Mouse (Mus musculus) large intestine, adult 2 months (tissue): ENCODE measurements around the gene Nat10. TPM values are rescaled to one million over a fixed set of nuclear protein-coding genes. Genes with fewer than 3 reads are reported as not detected.

Experiments used
- DNase-seq: peaks from one replicate; pipeline ENCODE4 v3.0.0-alpha.2; 2012; ENCODE audit warnings: low read depth, low spot score
- WGBS: fragments of 180-500 bp; shearing (Covaris S2); methylation state at CpG from one replicate; pipeline ENCODE4 v1.1.7; 2018; 5-methylcytosine and 5-hydroxymethylcytosine counted together
- polyA plus RNA-seq: library from polyadenylated mRNA; depleted of rRNA; stranded (reverse); fragments of >200 nt; gene quantifications from 2 replicates; pipeline ENCODE4 v1.2.3, GENCODE M21; 2012

The Nat10 gene
- polyA plus RNA-seq, 1 experiment: 19.6 TPM

GRCm38 (mm10) chr2:103747891-103748290 is 13.2 kb downstream of the Nat10 start:
- 77% methylated on average over 9 of the region's 9 CpGs for WGBS
- DNase-seq: no peak

GRCm38 (mm10) chr2:103746761-103747160 is 14.3 kb downstream of the Nat10 start:
- no peak for DNase-seq
- WGBS: 91% methylated on average over 2 of the region's 2 CpGs

DNA sequence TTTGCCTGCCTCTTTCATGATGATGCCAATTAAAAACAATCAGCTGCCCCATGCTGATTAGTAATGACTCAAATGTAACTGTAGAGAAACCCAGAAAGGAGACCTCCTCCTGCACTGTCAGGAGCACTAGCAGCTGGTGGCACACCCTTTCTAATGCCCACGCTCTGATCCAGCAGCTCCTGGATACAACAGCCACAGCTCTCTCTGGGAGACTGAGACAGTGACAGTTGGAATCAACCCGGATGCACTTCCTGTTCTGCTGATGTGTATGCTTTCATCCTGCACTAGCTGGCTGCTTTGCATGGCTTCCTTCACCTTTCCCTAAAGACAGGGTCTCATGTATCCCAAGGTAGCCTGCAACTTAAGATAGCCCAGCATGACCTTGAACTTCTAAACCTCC is 15.0 kb downstream of the Nat10 start:
- DNase-seq: no peak
- 68% methylated on average over 2 of the region's 2 CpGs for WGBS

GRCm38 (mm10) chr2:103745481-103745880 is 15.6 kb downstream of the Nat10 start:
- 76% methylated on average over 5 of the region's 5 CpGs for WGBS
- DNase-seq: no peak

DNA sequence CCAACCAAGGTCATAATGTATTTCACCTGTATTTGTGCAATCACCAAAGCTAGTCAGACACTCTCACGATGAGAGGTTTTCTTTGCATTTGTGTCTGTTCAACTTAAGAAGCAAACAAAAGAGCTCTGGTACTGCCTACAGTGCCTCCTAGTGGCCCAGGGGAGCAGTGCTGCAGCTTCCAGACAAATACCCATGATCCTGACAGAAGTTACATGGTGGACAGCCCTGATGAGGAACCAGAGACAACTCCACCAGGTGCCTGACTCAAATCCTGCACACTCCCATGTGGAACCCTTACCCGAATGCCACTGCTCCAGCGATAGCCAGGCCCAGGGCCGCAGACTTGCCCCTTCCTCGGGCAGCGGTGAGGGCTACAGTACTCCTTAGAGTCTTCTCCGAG is 17.1 kb downstream of the Nat10 start:
- no peak for DNase-seq
- WGBS: 81% methylated on average over 7 of the region's 7 CpGs

- no peak for DNase-seq
- 90% methylated on average over 2 of the region's 2 CpGs for WGBS
Measured at GRCm38 (mm10) chr2:103743536-103743935, 17.5 kb downstream of the Nat10 start.

GRCm38 (mm10) chr2:103742821-103743220 is 18.2 kb downstream of the Nat10 start:
- 95% methylated on average over 6 of the region's 6 CpGs for WGBS
- DNase-seq: no peak

- 90% methylated on average over 6 of the region's 6 CpGs for WGBS
- no peak for DNase-seq
Measured at GRCm38 (mm10) chr2:103731423-103731822, 29.6 kb downstream of the Nat10 start.

DNA sequence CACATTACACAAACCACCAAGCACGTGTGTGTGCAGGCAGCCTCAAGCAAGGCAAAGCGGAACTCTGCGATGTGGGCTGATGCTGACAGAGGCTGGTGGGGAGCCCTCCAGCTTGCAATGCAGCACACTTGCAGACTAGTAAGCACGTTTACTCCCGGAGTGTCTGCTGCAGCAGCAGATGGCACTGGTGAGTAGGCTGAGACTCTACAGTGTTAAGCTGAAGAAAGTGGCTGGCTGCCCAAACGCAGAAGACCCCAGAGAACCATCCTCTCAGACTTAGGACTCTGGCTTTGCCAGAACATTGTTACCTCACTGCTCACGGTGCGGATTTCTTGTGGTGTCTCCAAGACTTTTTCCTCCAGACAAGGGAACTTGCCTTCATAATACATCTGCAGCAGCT is 30.1 kb downstream of the Nat10 start:
- 86% methylated on average over 8 of the region's 8 CpGs for WGBS
- no peak for DNase-seq

- no peak for DNase-seq
- 43% methylated on average over 12 of the region's 12 CpGs for WGBS
Measured at GRCm38 (mm10) chr2:103728027-103728540, 33.0 kb downstream of the Nat10 start.

DNA sequence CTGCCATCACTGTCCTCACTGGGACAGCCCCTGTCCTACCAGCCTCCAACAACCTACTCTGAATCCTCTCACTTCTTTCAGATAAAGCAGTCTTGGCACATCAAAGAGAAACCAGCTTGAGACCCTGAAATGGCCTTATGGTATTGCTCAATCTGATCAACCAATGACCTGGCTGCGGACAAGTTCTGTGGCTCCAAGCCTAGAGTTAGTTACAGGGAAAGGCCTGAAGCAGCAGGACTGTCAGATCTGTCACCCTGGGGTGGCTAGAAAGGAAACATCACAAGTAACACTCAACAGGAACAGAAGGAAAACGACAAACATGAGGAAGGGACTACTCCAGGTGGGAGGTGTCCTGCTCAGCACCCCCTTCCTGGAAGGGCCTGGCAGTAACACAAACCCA is 36.5 kb downstream of the Nat10 start:
- 82% methylated on average over 2 of the region's 2 CpGs for WGBS
- DNase-seq: no peak

GRCm38 (mm10) chr2:103719292-103719646 is 41.8 kb downstream of the Nat10 start:
- DNase-seq: no peak
- 90% methylated on average over 7 of the region's 7 CpGs for WGBS

GRCm38 (mm10) chr2:103718594-103719291 is 42.3 kb downstream of the Nat10 start:
- WGBS: 65% methylated on average over 8 of the region's 8 CpGs
- peak; percentile 42 for DNase-seq

DNA sequence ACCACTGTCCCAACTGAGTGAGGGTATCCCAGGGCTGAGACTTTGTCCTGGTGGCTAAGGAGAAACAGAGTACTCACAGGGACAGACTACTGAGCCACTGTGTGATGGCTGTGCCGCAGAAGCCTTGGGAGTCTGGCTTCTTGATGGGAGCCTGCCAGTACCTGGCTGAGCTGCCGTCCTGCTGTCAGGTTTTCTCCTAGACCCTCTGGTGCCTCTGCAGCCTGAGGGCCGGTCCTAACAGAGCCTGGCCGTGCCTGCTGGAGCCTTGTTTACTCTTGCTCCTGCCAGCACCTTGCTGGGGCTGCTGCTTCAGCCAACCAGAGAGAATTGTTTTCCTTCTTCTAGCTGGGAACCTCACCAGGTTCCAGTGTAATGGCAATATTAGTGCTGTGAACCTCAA is 46.7 kb downstream of the Nat10 start:
- DNase-seq: no peak
- WGBS: 75% methylated on average over 4 of the region's 4 CpGs

GRCm38 (mm10) chr2:103713831-103714230 is 47.2 kb downstream of the Nat10 start:
- WGBS: 66% methylated on average over 7 of the region's 7 CpGs
- no peak for DNase-seq

- 81% methylated on average over 7 of the region's 7 CpGs for WGBS
- no peak for DNase-seq
Measured at GRCm38 (mm10) chr2:103710849-103711248, 50.2 kb downstream of the Nat10 start.

DNA sequence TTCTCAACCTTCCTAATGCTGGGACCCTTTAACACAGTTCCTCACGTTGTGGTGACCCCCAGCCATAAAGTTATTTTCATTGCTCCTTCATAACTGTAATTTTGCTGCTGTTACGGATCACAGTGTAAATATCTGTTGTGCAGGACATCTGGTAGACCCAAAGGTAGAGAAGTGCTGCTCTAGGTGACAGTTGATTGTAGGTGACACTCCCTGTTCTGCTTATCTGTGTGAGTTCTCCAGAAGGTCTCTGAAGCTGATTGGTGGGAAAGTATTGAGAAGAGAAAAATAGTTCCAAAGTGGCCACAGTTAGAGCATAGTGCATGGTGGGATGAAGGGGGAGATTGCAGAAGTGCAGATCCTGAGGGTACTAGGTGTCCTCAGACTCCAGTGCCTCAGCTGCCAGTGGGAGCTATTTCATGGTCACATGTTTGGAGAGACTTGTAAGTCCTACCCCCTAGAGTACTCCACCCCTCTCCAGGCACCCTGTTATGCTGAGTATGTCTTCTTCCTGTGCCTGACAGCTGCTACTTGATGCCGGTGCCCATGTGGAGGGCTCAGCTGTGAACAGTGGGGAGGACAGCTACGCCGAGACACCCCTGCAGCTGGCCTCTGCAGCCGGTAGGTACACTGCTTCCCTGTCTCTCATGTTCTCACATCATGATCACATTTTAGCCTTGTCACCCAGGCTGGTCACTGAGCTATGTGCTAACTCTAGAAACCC is 53.9 kb downstream of the Nat10 start:
- 73% methylated on average over 6 of the region's 6 CpGs for WGBS
- DNase-seq: no peak

DNA sequence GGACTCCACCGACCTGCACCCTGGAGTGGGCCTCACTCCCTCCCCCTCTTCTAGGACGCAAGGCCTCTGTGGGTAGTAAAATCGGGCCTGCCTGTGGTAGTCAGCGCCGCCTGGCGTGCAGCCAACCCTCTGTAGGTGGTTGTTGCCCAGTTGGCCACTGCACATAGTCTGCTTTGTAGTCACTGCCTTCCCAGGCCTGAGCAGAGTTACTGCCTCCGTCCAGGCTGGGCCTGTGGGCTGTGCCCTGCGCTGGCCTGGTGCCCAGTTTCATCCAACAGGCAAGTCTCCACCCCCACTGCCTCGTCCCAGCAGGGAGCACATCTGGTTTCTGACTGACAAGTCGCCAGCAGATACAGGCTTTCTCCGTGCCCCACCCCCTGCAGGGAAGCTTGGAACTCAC is 54.8 kb downstream of the Nat10 start:
- WGBS: 17% methylated on average over 11 of the region's 11 CpGs
- DNase-seq: peak; percentile 57

DNA sequence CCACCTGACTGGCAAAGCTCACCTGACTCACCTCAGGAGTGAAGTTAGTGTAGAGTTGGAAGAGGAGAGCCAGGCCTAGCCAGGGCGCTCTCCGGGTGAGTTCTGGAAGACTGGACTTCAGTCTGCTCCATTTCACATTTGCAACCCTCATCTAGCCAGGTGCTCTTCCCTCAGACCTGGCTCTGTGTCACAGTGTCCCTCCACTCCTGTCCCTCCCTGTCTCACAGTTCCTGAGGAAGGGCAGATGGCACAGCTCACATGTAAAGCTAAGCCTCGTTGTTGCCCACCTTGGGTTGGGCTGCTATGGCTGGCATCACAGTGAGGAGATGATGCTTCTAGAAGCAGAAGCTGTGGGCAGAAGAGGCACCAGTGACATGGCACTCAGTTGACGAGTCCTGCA is 55.2 kb downstream of the Nat10 start:
- WGBS: 62% methylated on average over 4 of the region's 4 CpGs

DNA sequence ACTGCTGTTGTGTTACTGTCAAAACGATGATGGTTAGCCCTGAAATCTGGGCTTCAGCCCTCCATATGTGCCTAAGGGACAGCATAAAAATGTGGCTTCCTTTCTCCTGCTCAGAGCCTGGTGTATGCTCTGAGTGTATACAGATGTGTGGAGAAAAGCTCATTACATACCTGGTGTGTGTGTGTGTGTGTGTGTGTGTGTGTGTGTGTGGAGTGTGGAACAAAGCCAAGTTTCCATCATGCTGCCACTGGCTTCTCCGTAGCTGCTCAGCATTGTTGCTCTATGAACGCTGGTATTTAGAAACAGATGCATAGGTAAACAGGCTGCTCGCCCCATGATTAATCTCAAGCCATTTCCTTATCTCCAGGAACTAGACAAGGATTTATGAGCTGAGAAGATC is 57.2 kb downstream of the Nat10 start:
- WGBS: 59% methylated on average over 4 of the region's 4 CpGs
- DNase-seq: no peak

More for the DNA sequence above, 55.2 kb downstream of the Nat10 start:
- no peak for DNase-seq

DNA sequence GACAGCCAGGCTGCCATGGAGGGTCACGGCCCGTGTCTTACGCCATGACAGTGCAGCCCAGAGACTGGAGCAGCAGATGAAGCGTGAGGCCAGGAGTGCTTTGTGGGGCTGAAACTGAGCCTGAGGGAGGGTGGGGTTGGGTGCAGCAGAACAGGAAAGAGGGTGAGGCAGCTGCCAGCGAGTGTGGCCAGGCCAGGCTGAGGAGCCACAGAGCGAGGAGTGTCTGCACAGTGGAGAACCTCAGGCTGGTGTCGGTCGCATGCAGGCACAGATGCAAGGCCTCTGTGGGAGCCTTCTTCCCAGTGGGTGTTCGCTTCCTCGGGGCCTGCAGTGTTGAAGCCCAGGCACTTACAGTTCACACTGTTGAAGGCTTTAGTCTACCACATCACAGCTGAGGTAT is 57.7 kb downstream of the Nat10 start:
- DNase-seq: no peak
- WGBS: 62% methylated on average over 10 of the region's 10 CpGs
